In the genomic region with DNA sequence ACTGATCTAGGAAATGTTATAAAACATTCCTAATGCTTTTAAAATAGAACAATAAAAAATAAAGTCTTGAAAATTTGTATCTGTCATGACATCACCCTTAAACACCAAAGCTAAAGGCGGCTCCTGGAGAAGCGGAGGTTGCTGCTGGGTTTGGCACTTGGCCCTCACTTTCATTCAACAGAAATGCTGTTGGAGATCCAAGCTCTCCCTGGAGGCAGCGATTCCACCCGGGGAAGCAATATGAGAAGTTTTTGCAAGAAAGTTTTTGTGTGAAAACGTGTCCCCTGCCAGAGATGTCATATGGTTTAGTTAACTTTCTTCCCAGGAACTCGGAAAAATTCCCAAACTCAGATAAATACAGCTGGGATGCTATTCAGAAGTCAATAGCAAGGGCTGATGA, we compare ENCODE assay signal across 11 mouse cellular contexts. TPM values are rescaled to one million over a fixed set of nuclear protein-coding genes. Genes with fewer than 3 reads are reported as not detected.
DNase-seq lines count a peak whose midpoint lies in the region; ATAC-seq and TF ChIP-seq lines count a peak whose summit lies in the region.
"Had no signal": no experiment of that assay in that cellular context is flagged by ENCODE, and none has a peak within 500 bp of the region (broad histone marks: within the 10 kb centered on the region; RNA-seq: fewer than 3 reads in every experiment).

No protein-coding gene starts in this region.

- no peaks in the 10 kb centered on the region for H3K36me3 ChIP-seq in midbrain, embryonic 15.5 days (replicated peaks)
- H3K36me3 ChIP-seq: embryonic facial prominence, embryonic 12.5 days had no signal

- intact Hi-C loops in left cerebral cortex, adult 2 months (cut with DNase I) = no loop called here
- intact Hi-C loops in heart, postnatal 25 days (cut with DNase I) = no loop called here

- WGBS in midbrain, embryonic 15.5 days = 75% methylated on average over 6 of the region's 6 CpGs

- H3K9me3 ChIP-seq in midbrain, embryonic 15.5 days = no peaks in the 10 kb centered on the region; the same call in 1 of the 2 replicates

- DNase-seq in cerebellum, postnatal 10 days = peak; percentile 49 to 70
- DNase-seq in cerebellum, adult 9-11 months = no peak
- DNase-seq in left cerebral cortex, adult 2 months (ENCODE audit: extremely low spot score in 1 of 2, low spot score in 2 of 2) = no peak
- no peak for DNase-seq in left cerebral cortex, adult 8-10 months (ENCODE audit: low spot score in 2 of 2)
- DNase-seq in brain, adult 2 months (ENCODE audit: low read depth, low spot score) = peak; percentile 67
- peak; percentile 59 for DNase-seq in heart, postnatal 25 days (ENCODE audit: low spot score)
- no peak for DNase-seq in embryo, embryonic 9.5 days (ENCODE audit: extremely low spot score)
- DNase-seq: liver had no signal

- H3K9ac ChIP-seq in midbrain, embryonic 15.5 days = no peak overlapping the region
- H3K9ac ChIP-seq: embryonic facial prominence, embryonic 12.5 days had no signal

- H3K4me1 ChIP-seq in midbrain, embryonic 15.5 days = no peaks in the 10 kb centered on the region
- H3K4me1 ChIP-seq: embryonic facial prominence, embryonic 12.5 days had no signal

- no peak for TF ChIP-seq CTCF in left cerebral cortex, adult 2 months (IDR thresholded peaks at IDR 0.05)

- no peak overlapping the region for H3K4me2 ChIP-seq in midbrain, embryonic 15.5 days
- H3K4me2 ChIP-seq: embryonic facial prominence, embryonic 12.5 days; midbrain, embryonic 11.5 days had no signal

- ATAC-seq in midbrain, embryonic 15.5 days (replicated peaks) = no peak

- H3K27me3 ChIP-seq in midbrain, embryonic 15.5 days (replicated peaks) = no peaks in the 10 kb centered on the region
- H3K27me3 ChIP-seq: embryonic facial prominence, embryonic 12.5 days had no signal

- 0 out of 2 replicates have a peak overlapping the region, but pooled peaks have one; percentile 3 for H3K27ac ChIP-seq in left cerebral cortex, adult 2 months
- H3K27ac ChIP-seq in midbrain, embryonic 15.5 days = no peak overlapping the region
- H3K27ac ChIP-seq: embryonic facial prominence, embryonic 12.5 days had no signal

- no peak overlapping the region for H3K4me3 ChIP-seq in left cerebral cortex, adult 2 months
- no peak overlapping the region for H3K4me3 ChIP-seq in midbrain, embryonic 15.5 days
- H3K4me3 ChIP-seq: embryonic facial prominence, embryonic 12.5 days had no signal

RNA-seq across cellular contexts. Expression of gene Map4k3, which starts 51.5 kb away (rescaled TPM):
- total RNA-seq in left cerebral cortex, adult 2 months (2021) = 10 to 100 TPM; 75.0 TPM
- total RNA-seq in left cerebral cortex, adult 8-10 months (2022) = 10 to 100 TPM; 55.1 to 66.0 (median 61.1) TPM
- 10 to 100 TPM; 24.0 to 24.4 TPM for total RNA-seq in heart, postnatal 25 days (2021)
- 26.5 and 26.8 TPM in 2 replicates for polyA plus RNA-seq in midbrain, embryonic 15.5 days (2015; fragmentation: Nextera tagmentation; extraction: Ambion mirVana)

Comparison
In these comparisons a context has a peak if more than half of its experiments do, and no peak if none do; other contexts are left out.
1. DNase-seq: peak in cerebellum, postnatal 10 days (2 of 2), brain, adult 2 months (single experiment) and heart, postnatal 25 days (single experiment); none in cerebellum, adult 9-11 months (single experiment), left cerebral cortex, adult 2 months (0 of 2), left cerebral cortex, adult 8-10 months (0 of 2) and embryo, embryonic 9.5 days (single experiment).